Mouse (Mus musculus) leukemia stem cell, adult 10-12 weeks (primary cell): ENCODE data around the gene Rcc1. TPM values are rescaled to one million over a fixed set of nuclear protein-coding genes. Genes with fewer than 3 reads are reported as not detected.

Experiments used
- polyA plus RNA-seq: library from polyadenylated mRNA; stranded (reverse); fragments of >175 nt; gene quantifications from 2 replicates; pipeline ENCODE4 v1.2.3, GENCODE M21; 2012; ENCODE audit warnings: low replicate concordance

The Rcc1 gene
- 33.3 and 64.5 TPM in 2 replicates for polyA plus RNA-seq

GRCm38 (mm10) chr4:132353481-132353885 is at the start of gene Rcc1:
Rcc1 (minus strand) TSS chr4:132353605.

GRCm38 (mm10) chr4:132329115-132329834 is 24.1 kb downstream of the Rcc1 start, which contains the start of gene Trnau1ap:
Trnau1ap (minus strand) TSS chr4:132329538.

GRCm38 (mm10) chr4:132302939-132303479 is 50.4 kb downstream of the Rcc1 start, which contains the start of gene Rab42:
Rab42 (minus strand) TSS chr4:132303385.

Other genes starting within 250 kb of the Rcc1 start
- gene Oprd1, start 209.1 kb downstream of the Rcc1 start, polyA plus RNA-seq: 0.07 TPM in 1 of 2 replicates, not detected in the other
- gene Ythdf2, start 141.3 kb downstream of the Rcc1 start, polyA plus RNA-seq: 33.1 and 37.9 TPM in 2 replicates
- 3.7 and 24.2 TPM in 2 replicates for gene Gmeb1, start 92.0 kb downstream of the Rcc1 start, polyA plus RNA-seq
- 3.0 and 35.0 TPM in 2 replicates for gene Taf12, start 79.2 kb downstream of the Rcc1 start, polyA plus RNA-seq
- 0.25 TPM in 1 of 2 replicates, not detected in the other for gene Rab42, start 50.2 kb downstream of the Rcc1 start, polyA plus RNA-seq
- 26.3 and 48.2 TPM in 2 replicates for gene Trnau1ap, start 24.1 kb downstream of the Rcc1 start, polyA plus RNA-seq
- gene Phactr4, start 68.9 kb upstream of the Rcc1 start, polyA plus RNA-seq: 17.0 and 19.6 TPM in 2 replicates
- 5.3 and 6.9 TPM in 2 replicates for gene Med18, start 110.3 kb upstream of the Rcc1 start, polyA plus RNA-seq
- 22.5 and 55.6 TPM in 2 replicates for gene Sesn2, start 156.9 kb upstream of the Rcc1 start, polyA plus RNA-seq
- 27.0 and 119 TPM in 2 replicates for gene Atpif1, start 180.1 kb upstream of the Rcc1 start, polyA plus RNA-seq
- 29.1 and 312 TPM in 2 replicates for gene Dnajc8, start 181.9 kb upstream of the Rcc1 start, polyA plus RNA-seq
- 0.28 and 1.2 TPM in 2 replicates for gene Ptafr, start 210.5 kb upstream of the Rcc1 start, polyA plus RNA-seq